Mouse (Mus musculus) stomach, embryonic 15.5 days (tissue): ENCODE results near the gene Gm10309. TPM values are rescaled to one million over a fixed set of nuclear protein-coding genes. Genes with fewer than 3 reads are reported as not detected.
A peak's percentile ranks its signal among the peaks of the same experiment; 100 is the strongest.

Source experiments
- ATAC-seq: fragments of 200-750 bp; cut with Nextera tagmentation; 2 replicates; pipeline ENCODE4 v1.8.0; 2017; ENCODE audit warnings: low read depth, moderate number of reproducible peaks, moderate TSS enrichment; ENCODE audit not compliant: insufficient read depth, low FRiP score
- H3K27ac ChIP-seq: fragments of 300-500 bp; sonication (generic); 2 replicates; pipeline ENCODE4 v1.5.1; 2015; ENCODE audit warnings: mild to moderate bottlenecking, inconsistent platforms
- H3K27me3 ChIP-seq: fragments of 300-500 bp; sonication (generic); replicated peaks from 2 replicates; pipeline ENCODE4 v1.6.1; 2015; ENCODE audit warnings: inconsistent platforms
- H3K36me3 ChIP-seq: fragments of 300-500 bp; sonication (generic); 2 replicates; pipeline ENCODE4 v1.6.1; 2015; ENCODE audit warnings: inconsistent platforms
- H3K4me1 ChIP-seq: fragments of 300-500 bp; sonication (generic); 2 replicates; pipeline ENCODE4 v1.6.1; 2015; ENCODE audit warnings: inconsistent platforms
- H3K4me2 ChIP-seq: fragments of 300-500 bp; sonication (generic); 2 replicates; pipeline ENCODE4 v1.6.1; 2015; ENCODE audit warnings: mild to moderate bottlenecking, inconsistent platforms
- H3K4me3 ChIP-seq: fragments of 300-500 bp; sonication (generic); replicated peaks from 2 replicates; pipeline ENCODE4 v1.5.1; 2015; ENCODE audit warnings: inconsistent platforms
- H3K9ac ChIP-seq: fragments of 300-500 bp; sonication (generic); 2 replicates; pipeline ENCODE4 v1.6.1; 2015; ENCODE audit warnings: inconsistent platforms
- H3K9me3 ChIP-seq: fragments of 300-500 bp; sonication (generic); 2 replicates; pipeline ENCODE4 v1.6.1; 2016; ENCODE audit warnings: inconsistent platforms
- WGBS: fragments of 180-500 bp; shearing (Covaris S2); methylation state at CpG from one replicate; pipeline ENCODE4 v1.1.7; 2015; 5-methylcytosine and 5-hydroxymethylcytosine counted together
- polyA plus RNA-seq: library from polyadenylated mRNA; unstranded; fragments of >200 nt; fragmentation: Nextera tagmentation; extraction: Ambion mirVana; gene quantifications from 2 replicates; pipeline ENCODE4 v1.2.1, GENCODE M21; 2015

Gene Gm10309
- polyA plus RNA-seq = 0.31 and 0.35 TPM in 2 replicates

- Histone ChIP-seq H3K4me2 (no peak within 1 kb of the TSS), H3K4me3 (no peak within 1 kb of the TSS), H3K9ac (no peak within 1 kb of the TSS), H3K27me3 (no peaks in the 10 kb centered on the region), H3K4me1 (peaks cover 4% of the 10 kb centered on the region; the same call in 1 of the 2 replicates), H3K9me3 (no peaks in the 10 kb centered on the region), H3K27ac (no peak within 1 kb of the TSS), H3K36me3 (no peaks in the 10 kb centered on the region)
- no peak for ATAC-seq
- 78% methylated on average over 8 of the region's 8 CpGs for WGBS
These were observed at the start of gene Gm10309 for GRCm38 (mm10) chr17:86505183-86505631. Gm10309 (minus strand) TSS chr17:86505232.

GRCm38 (mm10) chr17:86551995-86552394, 47.0 kb upstream of the Gm10309 start:
- 62% methylated on average over 6 of the region's 6 CpGs for WGBS
- no peaks in the 10 kb centered on the region for H3K27me3 ChIP-seq
- H3K9ac ChIP-seq = no peak overlapping the region
- no peak for ATAC-seq
- H3K9me3 ChIP-seq = no peaks in the 10 kb centered on the region
- H3K4me2 ChIP-seq = no peak overlapping the region
- H3K27ac ChIP-seq = no peak overlapping the region
- no peaks in the 10 kb centered on the region for H3K4me1 ChIP-seq
- no peak overlapping the region for H3K4me3 ChIP-seq
- no peaks in the 10 kb centered on the region for H3K36me3 ChIP-seq

- no peaks in the 10 kb centered on the region for H3K36me3 ChIP-seq
- H3K4me2 ChIP-seq = no peak overlapping the region
- no peaks in the 10 kb centered on the region for H3K27me3 ChIP-seq
- H3K4me1 ChIP-seq = no peaks in the 10 kb centered on the region
- H3K4me3 ChIP-seq = no peak overlapping the region
- H3K9me3 ChIP-seq = no peaks in the 10 kb centered on the region
- ATAC-seq = no peak
- no peak overlapping the region for H3K9ac ChIP-seq
- 71% methylated on average over 10 of the region's 10 CpGs for WGBS
- H3K27ac ChIP-seq = no peak overlapping the region
These were observed 46.5 kb upstream of the Gm10309 start for GRCm38 (mm10) chr17:86551561-86551960.

- H3K27ac ChIP-seq = no peak overlapping the region
- H3K27me3 ChIP-seq = no peaks in the 10 kb centered on the region
- ATAC-seq = no peak
- no peaks in the 10 kb centered on the region for H3K4me1 ChIP-seq
- H3K4me3 ChIP-seq = no peak overlapping the region
- no peaks in the 10 kb centered on the region for H3K9me3 ChIP-seq
- H3K4me2 ChIP-seq = no peak overlapping the region
- WGBS = 89% methylated on average over 10 of the region's 10 CpGs
- no peaks in the 10 kb centered on the region for H3K36me3 ChIP-seq
- H3K9ac ChIP-seq = no peak overlapping the region
These were observed 44.1 kb upstream of the Gm10309 start for GRCm38 (mm10) chr17:86549128-86549527.

- Histone ChIP-seq H3K4me1 (no peaks in the 10 kb centered on the region), H3K9me3 (no peaks in the 10 kb centered on the region), H3K4me3 (no peak overlapping the region), H3K4me2 (no peak overlapping the region), H3K9ac (no peak overlapping the region), H3K36me3 (no peaks in the 10 kb centered on the region), H3K27me3 (no peaks in the 10 kb centered on the region), H3K27ac (no peak overlapping the region)
- WGBS = 71% methylated on average over 7 of the region's 7 CpGs
- ATAC-seq = no peak
These were observed 41.5 kb upstream of the Gm10309 start for GRCm38 (mm10) chr17:86546529-86546928.

GRCm38 (mm10) chr17:86539881-86540430, 34.9 kb upstream of the Gm10309 start:
- no peaks in the 10 kb centered on the region for H3K36me3 ChIP-seq
- H3K9ac ChIP-seq = no peak overlapping the region
- no peak overlapping the region for H3K4me3 ChIP-seq
- no peaks in the 10 kb centered on the region for H3K9me3 ChIP-seq
- H3K27me3 ChIP-seq = no peaks in the 10 kb centered on the region
- H3K4me1 ChIP-seq = no peaks in the 10 kb centered on the region
- 75% methylated on average over 18 of the region's 18 CpGs for WGBS
- no peak for ATAC-seq
- no peak overlapping the region for H3K27ac ChIP-seq
- no peak overlapping the region for H3K4me2 ChIP-seq

GRCm38 (mm10) chr17:86535827-86536656, 31.0 kb upstream of the Gm10309 start:
- no peaks in the 10 kb centered on the region for H3K4me1 ChIP-seq
- H3K27me3 ChIP-seq = no peaks in the 10 kb centered on the region
- H3K4me3 ChIP-seq = peak overlapping the region; percentile 31
- peak overlapping the region; percentile 65; the same call in 1 of the 2 replicates for H3K27ac ChIP-seq
- no peak for ATAC-seq
- H3K9ac ChIP-seq = no peak overlapping the region
- 13% methylated on average over 22 of the region's 22 CpGs for WGBS
- peak overlapping the region; percentile 63 for H3K4me2 ChIP-seq
- H3K9me3 ChIP-seq = no peaks in the 10 kb centered on the region
- H3K36me3 ChIP-seq = no peaks in the 10 kb centered on the region

GRCm38 (mm10) chr17:86535096-86535495, 30.1 kb upstream of the Gm10309 start:
- no peak overlapping the region for H3K9ac ChIP-seq
- no peaks in the 10 kb centered on the region for H3K36me3 ChIP-seq
- H3K4me2 ChIP-seq = no peak overlapping the region
- H3K27me3 ChIP-seq = no peaks in the 10 kb centered on the region
- no peak overlapping the region for H3K27ac ChIP-seq
- peaks cover 3% of the 10 kb centered on the region; the same call in 1 of the 2 replicates for H3K4me1 ChIP-seq
- H3K4me3 ChIP-seq = no peak overlapping the region
- no peaks in the 10 kb centered on the region for H3K9me3 ChIP-seq
- 73% methylated on average over 10 of the region's 10 CpGs for WGBS
- ATAC-seq = no peak; the same call in 1 of the 2 replicates

- Histone ChIP-seq H3K36me3 (no peaks in the 10 kb centered on the region), H3K4me3 (no peak overlapping the region), H3K9me3 (no peaks in the 10 kb centered on the region), H3K9ac (no peak overlapping the region), H3K4me2 (no peak overlapping the region), H3K27ac (no peak overlapping the region), H3K4me1 (peaks cover 4% of the 10 kb centered on the region; the same call in 1 of the 2 replicates), H3K27me3 (no peaks in the 10 kb centered on the region)
- ATAC-seq = no peak
- WGBS = 77% methylated on average over 11 of the region's 11 CpGs
These were observed 28.5 kb upstream of the Gm10309 start for GRCm38 (mm10) chr17:86533549-86533851.

GRCm38 (mm10) chr17:86532783-86533548, 27.9 kb upstream of the Gm10309 start:
- no peak overlapping the region for H3K9ac ChIP-seq
- H3K27ac ChIP-seq = no peak overlapping the region
- H3K4me3 ChIP-seq = no peak overlapping the region
- 64% methylated on average over 17 of the region's 17 CpGs for WGBS
- no peaks in the 10 kb centered on the region for H3K36me3 ChIP-seq
- H3K27me3 ChIP-seq = no peaks in the 10 kb centered on the region
- H3K4me2 ChIP-seq = no peak overlapping the region
- H3K4me1 ChIP-seq = peaks cover 4% of the 10 kb centered on the region; the same call in 1 of the 2 replicates
- ATAC-seq = no peak
- no peaks in the 10 kb centered on the region for H3K9me3 ChIP-seq

GRCm38 (mm10) chr17:86531231-86531630, 26.2 kb upstream of the Gm10309 start:
- Histone ChIP-seq H3K27me3 (no peaks in the 10 kb centered on the region), H3K4me1 (peaks cover 4% of the 10 kb centered on the region; the same call in 1 of the 2 replicates), H3K36me3 (no peaks in the 10 kb centered on the region), H3K9ac (no peak overlapping the region), H3K27ac (no peak overlapping the region), H3K4me2 (no peak overlapping the region), H3K4me3 (no peak overlapping the region), H3K9me3 (no peaks in the 10 kb centered on the region)
- ATAC-seq = no peak
- 76% methylated on average over 6 of the region's 6 CpGs for WGBS

GRCm38 (mm10) chr17:86529411-86529810, 24.4 kb upstream of the Gm10309 start:
- Histone ChIP-seq H3K4me1 (peaks cover 4% of the 10 kb centered on the region; the same call in 1 of the 2 replicates), H3K27ac (no peak overlapping the region), H3K9ac (no peak overlapping the region), H3K36me3 (no peaks in the 10 kb centered on the region), H3K4me3 (no peak overlapping the region), H3K27me3 (no peaks in the 10 kb centered on the region), H3K4me2 (no peak overlapping the region), H3K9me3 (no peaks in the 10 kb centered on the region)
- 38% methylated on average over 4 of the region's 4 CpGs for WGBS
- ATAC-seq = no peak
